Mouse (Mus musculus) hindbrain, postnatal 0 days (tissue): ENCODE measurements around the gene Efcab14. TPM values are rescaled to one million over a fixed set of nuclear protein-coding genes. Genes with fewer than 3 reads are reported as not detected.

Experiments
- ATAC-seq: fragments of 200-750 bp; cut with Nextera tagmentation; 2 replicates; pipeline ENCODE4 v1.8.0; 2017; ENCODE audit warnings: mild to moderate bottlenecking, moderate TSS enrichment, moderate library complexity
- DNase-seq: peaks from one replicate; pipeline ENCODE4 v3.0.0-alpha.2; 2015; ENCODE audit warnings: low spot score
- H3K27ac ChIP-seq: fragments of 300-500 bp; sonication (generic); 2 replicates; pipeline ENCODE4 v1.5.1; 2014; ENCODE audit warnings: mild to moderate bottlenecking
- H3K27me3 ChIP-seq: fragments of 300-500 bp; sonication (generic); 2 replicates; pipeline ENCODE4 v1.6.1; 2014; ENCODE audit warnings: low read length, mixed read lengths; ENCODE audit not compliant: insufficient read depth
- H3K36me3 ChIP-seq: fragments of 300-500 bp; sonication (generic); 2 replicates; pipeline ENCODE4 v1.6.1; 2014; ENCODE audit warnings: low read length, mixed read lengths; ENCODE audit not compliant: insufficient read depth
- H3K4me1 ChIP-seq: fragments of 300-500 bp; sonication (generic); 2 replicates; pipeline ENCODE4 v1.6.1; 2014; ENCODE audit warnings: antibody characterized with exemption, low read length, mixed read lengths; ENCODE audit not compliant: insufficient read depth
- H3K4me2 ChIP-seq: fragments of 300-500 bp; sonication (generic); 2 replicates; pipeline ENCODE4 v1.6.1; 2014; ENCODE audit warnings: low read depth, mild to moderate bottlenecking, low read length, moderate library complexity, mixed read lengths
- H3K4me3 ChIP-seq: fragments of 300-500 bp; sonication (generic); 2 replicates; pipeline ENCODE4 v1.5.1; 2014; ENCODE audit warnings: low read length
- H3K9ac ChIP-seq: fragments of 300-500 bp; sonication (generic); replicated peaks from 2 replicates; pipeline ENCODE4 v1.6.1; 2014; ENCODE audit warnings: mild to moderate bottlenecking, low read length, moderate library complexity, mixed read lengths
- H3K9me3 ChIP-seq: fragments of 300-500 bp; sonication (generic); 2 replicates; pipeline ENCODE4 v1.6.1; 2016; ENCODE audit warnings: low read length, mixed read lengths
- CTCF ChIP-seq: IDR thresholded peaks from 2 replicates; pipeline ENCODE4 v1.5.1; 2016; ENCODE audit warnings: antibody characterized with exemption, control low read depth, low read depth
- WGBS: fragments of 180-500 bp; shearing (Covaris S2); extraction: QIAGEN DNeasy Blood & Tissue Kit; methylation state at CpG from one replicate; pipeline ENCODE4 v1.1.7; 2014; 5-methylcytosine and 5-hydroxymethylcytosine counted together
- polyA plus RNA-seq: library from polyadenylated mRNA; unstranded; fragments of >200 nt; fragmentation: Nextera tagmentation; extraction: Ambion mirVana; gene quantifications from 2 replicates; pipeline ENCODE4 v1.2.1, GENCODE M21; 2015
- total RNA-seq: library from RNA; depleted of rRNA; stranded (reverse); fragments of >200 nt; gene quantifications from 2 replicates; pipeline ENCODE4 v1.2.3, GENCODE M21; 2014; rRNA removed

Gene Efcab14
- total RNA-seq = 17.1 and 20.5 TPM in 2 replicates
- polyA plus RNA-seq = 17.0 and 17.9 TPM in 2 replicates

DNA sequence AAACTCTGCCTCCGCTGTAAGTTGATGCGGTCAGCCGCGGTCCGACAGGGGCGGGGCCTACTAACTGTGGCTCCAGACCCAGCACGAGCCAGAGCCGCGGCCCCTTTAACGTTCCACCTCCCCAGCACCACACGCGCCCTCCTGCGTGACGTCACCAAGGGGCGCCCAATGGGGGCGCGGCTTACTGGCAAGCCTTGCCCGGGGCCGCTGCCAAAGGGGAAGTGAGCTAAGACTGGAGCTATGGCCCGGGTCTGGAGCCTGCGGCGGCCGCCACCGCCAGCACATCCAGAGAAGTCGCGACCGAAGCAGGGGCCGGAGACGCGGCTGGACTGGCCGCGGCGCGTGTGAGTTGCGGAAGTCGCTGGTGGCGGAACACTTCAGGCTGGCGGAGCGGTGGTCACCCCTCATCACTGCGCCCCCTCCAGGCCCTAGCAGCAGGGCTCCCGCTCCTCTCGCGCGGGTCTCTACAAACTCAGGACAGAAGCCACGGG lies at the start of gene Efcab14:
TSS of gene Efcab14 (plus strand) at position 194 of the 491 bp plus-strand sequence.
- peak; percentile 62 for TF ChIP-seq CTCF
- Histone ChIP-seq H3K9me3 (no peaks in the 10 kb centered on the region), H3K27ac (peak within 1 kb of the TSS; percentile 77), H3K27me3 (no peaks in the 10 kb centered on the region), H3K4me3 (peak within 1 kb of the TSS; percentile 76), H3K9ac (peak within 1 kb of the TSS; percentile 77), H3K4me1 (no peaks in the 10 kb centered on the region; the same call in 1 of the 2 replicates), H3K4me2 (peak within 1 kb of the TSS; percentile 61), H3K36me3 (peaks cover 6% of the 10 kb centered on the region)
- ATAC-seq (peak; percentile 99), DNase-seq (peak; percentile 99)
- under 1% methylated on average over 42 of the region's 45 CpGs for WGBS

DNA sequence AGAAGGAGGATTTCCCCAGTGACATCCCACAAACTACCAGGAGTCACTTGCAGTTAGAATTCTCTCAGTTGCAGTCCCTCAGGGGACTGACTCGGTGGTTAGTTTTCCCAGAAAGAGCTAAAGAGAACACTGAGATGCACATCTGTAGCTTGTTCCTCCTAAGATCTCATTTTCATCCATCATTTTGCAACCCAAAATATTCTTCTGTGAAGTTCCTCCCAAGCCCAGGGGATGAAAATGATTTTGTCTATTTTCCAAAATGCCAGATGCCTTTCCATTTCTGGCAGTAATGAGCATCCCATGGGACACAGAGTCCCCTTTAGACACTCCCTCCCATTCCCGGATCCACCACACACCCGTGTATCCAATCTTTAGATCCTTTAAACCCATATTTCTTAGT lies 36.1 kb upstream of the Efcab14 start:
- H3K27me3 ChIP-seq = no peaks in the 10 kb centered on the region
- no peak for DNase-seq
- no peak overlapping the region for H3K9ac ChIP-seq
- ATAC-seq = no peak
- no peaks in the 10 kb centered on the region for H3K9me3 ChIP-seq
- H3K36me3 ChIP-seq = no peaks in the 10 kb centered on the region
- H3K4me2 ChIP-seq = no peak overlapping the region
- TF ChIP-seq CTCF = no peak
- H3K4me1 ChIP-seq = no peaks in the 10 kb centered on the region
- 61% methylated on average over 3 of the region's 3 CpGs for WGBS
- H3K4me3 ChIP-seq = no peak overlapping the region
- H3K27ac ChIP-seq = no peak overlapping the region

DNA sequence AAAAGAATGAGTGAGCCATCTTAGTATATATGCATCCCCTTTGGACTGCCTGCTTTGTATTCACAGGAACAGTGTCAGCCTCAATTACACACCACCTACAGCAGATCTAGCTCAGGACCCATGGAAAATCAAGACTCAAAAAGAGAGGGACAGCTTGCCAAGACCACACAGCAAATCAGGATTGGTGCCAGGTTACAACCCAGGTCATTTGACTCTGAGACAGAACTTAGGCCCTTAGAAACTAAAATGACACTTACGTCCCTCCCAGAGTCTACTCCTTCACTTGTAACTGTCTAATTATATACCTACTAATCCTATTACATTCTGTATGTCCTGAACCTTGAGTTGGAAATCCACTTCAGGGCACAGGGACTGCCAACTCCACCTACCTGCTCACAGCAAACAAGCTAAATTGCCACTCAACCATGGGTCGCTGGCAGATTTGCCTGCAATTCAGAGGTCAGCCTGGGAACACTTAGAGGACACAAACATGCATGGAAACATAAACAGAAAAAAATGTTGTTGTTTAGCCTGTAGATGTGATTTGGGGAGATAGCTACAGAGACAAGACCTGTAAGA lies 33.5 kb upstream of the Efcab14 start:
- Histone ChIP-seq H3K9ac (no peak overlapping the region), H3K4me1 (no peaks in the 10 kb centered on the region), H3K9me3 (no peaks in the 10 kb centered on the region), H3K4me2 (no peak overlapping the region), H3K27ac (no peak overlapping the region), H3K4me3 (no peak overlapping the region), H3K36me3 (no peaks in the 10 kb centered on the region), H3K27me3 (no peaks in the 10 kb centered on the region)
- no peak for DNase-seq
- ATAC-seq = no peak
- 60% methylated on average over 2 of the region's 2 CpGs for WGBS
- no peak for TF ChIP-seq CTCF

DNA sequence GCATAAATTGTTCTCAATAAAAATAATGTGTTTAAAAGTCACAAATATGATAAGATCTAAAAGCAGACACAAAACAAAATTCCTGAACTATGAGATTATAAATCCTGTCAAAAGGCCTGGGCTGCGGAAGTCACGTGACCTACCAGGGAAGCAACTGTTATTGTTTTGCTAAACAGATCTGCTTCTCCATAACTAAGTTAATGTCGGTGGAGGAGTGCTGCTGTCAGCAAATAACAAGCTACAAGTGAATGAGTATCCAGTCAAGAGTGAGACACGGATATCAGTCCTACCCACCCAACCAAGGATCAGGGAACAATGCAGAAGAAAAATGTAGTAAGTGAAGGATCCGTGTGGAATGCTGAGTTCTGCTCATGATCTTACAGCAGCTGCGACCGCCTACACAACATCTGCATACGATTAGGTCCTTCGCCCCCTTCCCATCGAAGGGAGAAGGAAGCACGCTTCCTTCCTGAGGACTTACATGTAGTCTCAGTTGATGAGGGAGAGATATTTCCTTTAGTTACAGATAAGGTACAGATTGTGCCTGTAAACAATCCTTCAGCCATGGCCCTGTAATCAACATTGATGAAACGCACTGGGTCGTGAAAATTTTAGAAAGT lies 28.5 kb upstream of the Efcab14 start:
- Histone ChIP-seq H3K36me3 (no peaks in the 10 kb centered on the region), H3K27ac (no peak overlapping the region), H3K27me3 (no peaks in the 10 kb centered on the region), H3K9ac (no peak overlapping the region), H3K4me3 (no peak overlapping the region), H3K4me1 (no peaks in the 10 kb centered on the region), H3K4me2 (no peak overlapping the region), H3K9me3 (no peaks in the 10 kb centered on the region)
- ATAC-seq = no peak
- no peak for DNase-seq
- WGBS = 67% methylated on average over 13 of the region's 13 CpGs
- TF ChIP-seq CTCF = no peak

DNA sequence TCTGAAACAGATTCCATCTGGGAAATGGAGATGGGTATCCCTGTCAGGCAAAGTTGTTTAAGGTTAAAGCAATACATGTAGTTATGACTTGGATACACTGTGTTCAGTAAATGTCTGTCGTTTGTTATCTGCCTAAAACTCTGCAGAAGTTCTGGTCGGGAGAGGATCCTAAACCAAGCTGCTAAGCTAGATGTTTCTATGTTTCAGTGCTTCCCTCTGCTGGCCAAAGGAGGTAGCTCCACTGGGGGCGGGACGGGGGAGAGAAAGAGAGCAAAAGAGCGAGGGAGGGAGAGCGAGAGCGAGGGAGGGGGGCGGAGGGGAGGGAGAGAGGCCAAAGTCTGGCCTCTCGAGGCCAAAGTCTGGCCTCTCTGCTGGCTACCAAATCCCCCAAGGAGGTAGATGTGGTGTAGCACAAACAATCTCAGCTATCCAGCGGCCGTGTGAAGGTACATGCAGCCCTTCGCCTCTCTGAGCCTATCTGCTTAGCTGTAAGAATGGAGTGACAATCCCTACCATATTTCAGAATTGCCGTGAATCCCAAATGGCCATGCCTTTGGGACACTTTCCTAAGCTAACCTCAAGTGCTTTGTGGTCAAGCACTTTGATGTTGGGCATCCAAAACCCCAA lies 27.6 kb upstream of the Efcab14 start:
- no peak overlapping the region for H3K9ac ChIP-seq
- peak overlapping the region; percentile 50 for H3K4me2 ChIP-seq
- no peaks in the 10 kb centered on the region for H3K27me3 ChIP-seq
- H3K4me1 ChIP-seq = no peaks in the 10 kb centered on the region
- peak; percentile 83 for TF ChIP-seq CTCF
- peak; percentile 89 for DNase-seq
- no peaks in the 10 kb centered on the region for H3K36me3 ChIP-seq
- H3K4me3 ChIP-seq = no peak overlapping the region
- H3K9me3 ChIP-seq = no peaks in the 10 kb centered on the region
- peak; percentile 93 for ATAC-seq
- 14% methylated on average over 10 of the region's 13 CpGs for WGBS
- H3K27ac ChIP-seq = no peak overlapping the region

DNA sequence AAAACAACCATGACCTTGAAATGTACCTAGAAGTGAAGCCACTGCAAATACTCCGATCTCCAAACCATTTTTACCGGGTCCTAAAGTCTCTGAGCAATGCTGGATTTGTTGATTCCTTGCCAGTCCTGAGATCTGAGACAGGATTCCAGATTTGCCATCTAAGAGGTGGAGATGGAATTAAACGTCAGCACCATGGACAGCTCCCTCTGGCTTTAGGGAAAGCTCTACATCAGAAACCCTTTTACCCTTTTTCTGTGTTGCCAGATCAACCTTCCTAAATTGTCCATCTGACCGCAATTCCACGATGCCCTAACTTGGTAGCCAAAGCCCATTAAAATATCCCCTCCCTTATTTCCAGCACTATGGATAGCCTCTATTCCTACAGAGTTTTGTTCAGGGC lies 8.8 kb upstream of the Efcab14 start:
- Histone ChIP-seq H3K9me3 (no peaks in the 10 kb centered on the region), H3K27ac (no peak overlapping the region), H3K4me2 (no peak overlapping the region), H3K27me3 (peaks cover 4% of the 10 kb centered on the region; the same call in 1 of the 2 replicates), H3K9ac (no peak overlapping the region), H3K4me3 (no peak overlapping the region), H3K4me1 (no peaks in the 10 kb centered on the region), H3K36me3 (no peaks in the 10 kb centered on the region)
- 22% methylated on average over 5 of the region's 5 CpGs for WGBS
- no peak for ATAC-seq
- DNase-seq = peak; percentile 40
- TF ChIP-seq CTCF = no peak
